In the genomic region with DNA sequence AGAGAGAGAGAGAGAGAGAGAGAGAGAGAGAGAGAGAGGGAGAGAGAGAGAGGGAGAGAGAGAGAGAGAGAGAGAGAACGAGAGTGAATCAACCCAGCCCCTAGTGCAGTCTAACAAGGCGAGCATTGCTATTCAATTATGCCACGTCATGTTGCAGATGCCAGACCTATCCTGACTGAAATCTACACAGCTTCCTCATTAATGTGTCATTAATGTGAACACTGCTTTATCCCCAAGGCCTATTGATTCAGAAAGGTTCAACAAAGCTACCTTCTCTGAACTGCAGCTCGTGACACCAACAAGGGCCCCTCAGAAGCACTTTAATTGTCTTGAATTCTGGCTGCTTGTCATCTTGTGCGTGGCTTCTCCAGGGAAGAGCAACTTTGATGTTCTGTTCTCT, we compare ENCODE assay signal across 13 mouse cellular contexts.
"Had no signal": no experiment of that assay in that cellular context is flagged by ENCODE, and none has a peak within 500 bp of the region (broad histone marks: within the 10 kb centered on the region; RNA-seq: fewer than 3 reads in every experiment).

No protein-coding gene starts in this region.

- H3K27me3 ChIP-seq: limb, embryonic 15.5 days; liver, embryonic 12.5 days; midbrain, embryonic 12.5 days had no signal

- H3K9me3 ChIP-seq: limb, embryonic 15.5 days; liver, embryonic 12.5 days; midbrain, embryonic 12.5 days had no signal

- H3K4me1 ChIP-seq: limb, embryonic 15.5 days; liver, embryonic 12.5 days had no signal

- H3K4me2 ChIP-seq: limb, embryonic 15.5 days; liver, embryonic 12.5 days; lung, embryonic 14.5 days; midbrain, embryonic 12.5 days had no signal

- ATAC-seq: liver, embryonic 12.5 days had no signal

- H3K9ac ChIP-seq: limb, embryonic 15.5 days; liver, embryonic 12.5 days; lung, embryonic 14.5 days; midbrain, embryonic 12.5 days had no signal

- DNase-seq: kidney, adult 11 months; kidney, postnatal 14 days; lung, embryonic 14.5 days; lung, postnatal 10 days; lung, postnatal 4 days; right cerebral cortex, postnatal 4 days; spleen, adult 18-20 months; thymus, adult 18-20 months; thymus, postnatal 14 days had no signal

- H3K27ac ChIP-seq: left cerebral cortex, adult 2 months; limb, embryonic 15.5 days; liver, embryonic 12.5 days had no signal

- H3K36me3 ChIP-seq: limb, embryonic 15.5 days; liver, embryonic 12.5 days; midbrain, embryonic 12.5 days had no signal

- H3K4me3 ChIP-seq: left cerebral cortex, adult 2 months; limb, embryonic 15.5 days; liver, embryonic 12.5 days; midbrain, embryonic 12.5 days had no signal
